Mouse (Mus musculus) embryo, embryonic 11.5 days (tissue): Measurements from ENCODE around the gene Ctla4.

Source experiments
- DNase-seq: peaks from one replicate; pipeline ENCODE4 v3.0.0-alpha.2; 2012; ENCODE audit warnings: low read depth, low spot score

Gene Ctla4

DNA sequence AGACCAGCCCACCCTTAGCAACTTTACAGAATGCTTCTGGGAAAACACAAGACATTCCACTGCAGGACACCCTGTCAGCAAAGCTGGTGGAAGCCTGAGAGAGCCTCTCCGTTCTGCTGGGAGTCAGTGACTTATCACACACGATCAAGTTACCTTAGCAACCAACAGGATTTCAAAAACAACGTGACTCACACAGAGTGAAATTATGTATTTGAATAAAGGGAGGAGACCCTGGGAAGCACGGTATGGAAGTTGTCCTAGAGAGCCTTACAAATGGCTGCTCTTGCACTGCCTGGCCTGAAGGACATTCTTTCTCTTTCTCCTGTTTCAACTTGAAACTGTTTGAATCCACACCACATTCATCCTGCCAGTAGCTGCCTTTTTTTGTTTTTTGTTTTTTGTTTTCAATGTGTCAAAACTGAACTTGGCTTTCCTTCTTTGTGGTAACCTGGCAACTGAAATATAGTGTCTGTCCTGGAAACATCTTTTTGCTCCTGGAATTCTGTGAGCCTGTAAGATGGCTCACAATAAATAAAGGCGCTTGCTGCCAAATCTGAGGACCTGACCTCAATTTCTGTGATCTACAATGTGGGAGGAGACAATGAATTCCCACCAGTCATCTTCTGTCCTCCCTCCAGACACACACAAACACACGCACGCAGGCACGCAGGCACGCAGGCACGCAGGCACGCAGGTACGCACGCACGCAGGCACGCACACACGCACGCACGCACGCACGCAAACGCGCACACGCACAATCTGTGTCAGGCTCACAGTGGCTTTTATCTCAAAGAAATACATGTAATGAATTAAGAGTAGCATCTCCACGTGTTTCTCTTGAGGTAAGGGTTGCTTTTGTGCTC lies 33.9 kb downstream of the Ctla4 start:
- no peak for DNase-seq

GRCm38 (mm10) chr1:60929036-60929435 lies 42.2 kb downstream of the Ctla4 start:
- no peak for DNase-seq

GRCm38 (mm10) chr1:60930397-60930796 lies 43.6 kb downstream of the Ctla4 start:
- no peak for DNase-seq

- DNase-seq, result no peak
These were observed 49.3 kb downstream of the Ctla4 start for GRCm38 (mm10) chr1:60935968-60936581.

- no peak for DNase-seq
These were observed 50.3 kb downstream of the Ctla4 start for GRCm38 (mm10) chr1:60936963-60937711.

GRCm38 (mm10) chr1:60938256-60938655 lies 51.5 kb downstream of the Ctla4 start:
- DNase-seq, result no peak

DNA sequence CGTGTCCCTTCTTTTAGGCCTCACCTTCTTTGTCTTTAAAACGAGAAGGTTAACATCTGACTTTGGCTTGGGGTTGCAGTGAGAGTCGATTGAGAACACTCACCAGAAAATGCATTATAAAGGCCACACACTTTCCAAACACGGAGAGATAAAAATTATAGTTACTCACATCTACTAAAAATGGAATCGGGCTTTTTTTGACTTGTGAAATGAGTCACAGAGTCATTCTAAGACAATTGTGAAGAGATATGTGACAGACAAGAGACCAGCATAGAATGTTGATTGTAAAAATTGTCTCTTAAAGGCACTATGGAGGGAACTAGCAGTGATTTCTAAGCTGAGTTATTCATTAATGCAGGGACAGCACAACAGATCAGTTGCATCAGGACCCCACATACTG lies 52.2 kb downstream of the Ctla4 start:
- no peak for DNase-seq

DNA sequence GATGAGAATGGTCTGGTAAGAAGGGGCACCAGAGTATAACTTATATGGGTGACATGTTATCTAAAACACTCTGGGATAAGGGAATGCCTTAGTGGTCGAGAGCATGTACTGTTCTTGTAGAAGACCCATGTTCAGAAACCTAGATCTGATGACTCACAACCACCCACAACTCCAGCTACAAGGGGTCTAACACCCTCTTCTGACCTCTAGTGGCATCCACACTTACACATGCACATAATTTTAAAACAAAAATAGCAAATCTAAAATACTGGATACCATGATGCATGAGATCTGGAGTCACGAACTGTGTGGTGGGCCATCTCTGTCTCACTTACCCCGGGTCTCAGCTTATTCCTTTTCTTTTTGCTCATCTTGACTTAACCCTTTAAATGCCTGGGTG lies 53.2 kb downstream of the Ctla4 start:
- no peak for DNase-seq

- DNase-seq, result no peak
These were observed 53.8 kb downstream of the Ctla4 start for GRCm38 (mm10) chr1:60940620-60941019.

- no peak for DNase-seq
These were observed 54.6 kb downstream of the Ctla4 start for GRCm38 (mm10) chr1:60941056-60942048.

GRCm38 (mm10) chr1:60942921-60943320 lies 56.1 kb downstream of the Ctla4 start:
- DNase-seq, result no peak

- DNase-seq, result no peak
These were observed 59.0 kb downstream of the Ctla4 start for GRCm38 (mm10) chr1:60945633-60946401.

DNA sequence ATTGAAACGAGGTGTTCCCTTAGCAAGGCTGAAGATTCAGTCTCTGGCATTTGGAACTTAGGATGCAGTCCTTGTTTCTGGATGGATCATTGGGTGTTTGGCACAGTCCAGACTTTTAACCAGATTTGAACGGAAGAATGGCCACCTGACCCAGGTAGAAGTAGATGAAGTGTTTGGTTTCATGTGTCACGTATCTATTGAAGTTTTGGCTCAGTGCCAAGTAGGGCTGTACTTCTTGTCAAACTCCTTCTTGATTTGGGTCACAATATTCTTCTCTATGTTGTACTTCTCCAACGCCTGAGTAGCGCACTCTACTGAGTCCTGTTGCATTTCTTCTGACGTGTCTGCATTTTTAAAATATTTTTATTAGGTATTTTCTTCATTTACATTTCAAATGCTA lies 61.3 kb downstream of the Ctla4 start:
- DNase-seq, result no peak

DNA sequence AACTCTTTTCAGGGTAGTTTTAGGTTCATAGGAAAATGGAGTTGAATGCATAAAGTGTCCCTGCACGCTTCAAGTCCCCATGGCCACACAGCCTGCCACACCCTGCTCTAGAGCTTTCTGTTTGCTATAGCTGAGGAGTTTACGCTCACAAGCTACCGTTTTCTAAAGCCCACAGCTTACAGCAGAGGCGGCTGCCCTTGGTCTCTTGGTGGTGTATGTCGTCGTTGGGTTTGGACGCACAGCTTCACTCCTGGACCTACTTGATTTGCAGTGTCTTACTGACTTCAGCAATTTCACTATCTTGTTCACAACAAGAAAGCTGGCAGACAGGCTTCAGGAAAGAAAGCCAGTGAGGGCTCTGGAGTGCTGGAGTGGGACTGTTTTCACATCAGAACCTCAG lies 66.2 kb downstream of the Ctla4 start:
- no peak for DNase-seq

GRCm38 (mm10) chr1:60953686-60954085 lies 66.9 kb downstream of the Ctla4 start:
- no peak for DNase-seq

DNA sequence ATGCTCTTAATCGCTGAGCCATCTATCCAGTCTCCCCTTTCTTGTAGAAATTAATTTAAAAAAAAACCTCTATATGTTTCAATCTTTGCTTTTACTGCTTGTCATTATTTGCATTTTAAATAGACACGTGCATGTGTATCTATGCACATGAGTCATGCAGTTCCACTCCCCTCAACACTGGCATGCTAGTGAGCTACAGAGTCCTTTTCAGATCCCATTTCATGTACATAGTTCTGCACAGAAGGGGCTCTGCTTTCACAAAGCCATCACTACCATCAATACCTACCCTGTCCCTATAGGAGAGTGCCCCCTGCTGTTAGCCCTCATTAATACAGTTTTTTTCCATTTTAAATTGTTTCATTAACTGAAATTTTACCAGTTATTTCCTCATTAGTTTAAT lies 68.0 kb downstream of the Ctla4 start:
- DNase-seq, result no peak

DNA sequence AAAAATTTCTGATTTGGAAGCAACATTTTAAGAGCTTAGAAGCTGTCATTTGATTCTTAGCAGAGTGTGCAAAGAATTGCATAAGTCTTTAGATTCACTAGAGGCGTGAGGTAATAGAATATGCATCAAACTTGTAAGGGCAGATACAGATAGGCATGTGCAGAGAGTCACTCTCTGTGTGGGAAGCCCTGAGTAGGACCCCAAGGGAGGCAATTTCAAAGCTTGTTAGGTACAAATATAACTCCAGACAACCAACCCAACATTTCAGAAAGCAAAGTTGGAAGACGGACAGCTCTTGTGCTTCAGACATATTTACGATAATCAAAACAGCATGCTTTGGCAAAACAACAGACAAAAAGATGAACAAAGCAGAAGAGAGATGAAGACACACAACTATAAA lies 68.4 kb downstream of the Ctla4 start:
- no peak for DNase-seq

DNA sequence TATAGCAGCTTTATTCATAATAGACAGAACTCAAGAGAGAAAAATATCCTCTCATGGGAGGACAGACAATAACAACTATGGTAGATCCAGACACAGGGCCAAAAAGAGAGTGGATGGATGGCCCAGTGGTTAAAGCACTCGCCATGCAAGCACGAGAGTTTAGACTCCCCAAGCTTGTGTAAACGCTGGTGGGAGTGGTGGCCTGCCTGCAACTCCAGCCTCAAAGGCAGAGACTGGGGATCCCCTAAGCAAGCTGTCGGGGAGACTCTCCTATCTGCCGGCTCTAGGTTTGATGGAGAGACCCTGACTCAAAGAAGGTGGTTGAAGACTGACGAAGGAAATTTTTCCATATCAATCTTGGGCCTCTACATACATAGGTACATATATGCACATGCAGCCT lies 69.4 kb downstream of the Ctla4 start:
- DNase-seq, result no peak

GRCm38 (mm10) chr1:60958287-60958686 lies 71.5 kb downstream of the Ctla4 start:
- no peak for DNase-seq

GRCm38 (mm10) chr1:60959246-60959645 lies 72.4 kb downstream of the Ctla4 start:
- DNase-seq, result no peak

DNA sequence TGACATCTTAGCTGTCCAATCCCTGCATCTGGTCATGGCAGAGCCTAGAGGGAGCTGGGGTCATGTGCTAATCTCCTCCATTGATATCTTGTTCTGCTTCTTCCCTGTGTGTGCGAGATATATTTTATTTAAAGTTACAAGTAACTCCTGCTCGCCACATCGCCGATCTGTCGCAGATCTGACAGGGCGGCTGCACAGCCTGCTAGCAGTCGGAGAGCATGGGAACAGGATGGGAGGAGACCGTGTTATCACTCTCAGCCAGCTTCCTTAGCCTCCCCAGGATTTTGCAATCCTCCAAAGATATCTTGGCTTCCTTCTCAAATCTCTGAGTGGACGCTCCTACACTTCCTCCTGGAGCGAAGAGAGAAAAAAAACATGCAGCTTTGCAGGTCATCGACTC lies 73.7 kb downstream of the Ctla4 start:
- DNase-seq, result no peak
